Mouse (Mus musculus): ENCODE measurements around the gene Hsdl1.
A peak's percentile ranks its signal among the peaks of the same experiment; 100 is the strongest.

The Hsdl1 gene

DNA sequence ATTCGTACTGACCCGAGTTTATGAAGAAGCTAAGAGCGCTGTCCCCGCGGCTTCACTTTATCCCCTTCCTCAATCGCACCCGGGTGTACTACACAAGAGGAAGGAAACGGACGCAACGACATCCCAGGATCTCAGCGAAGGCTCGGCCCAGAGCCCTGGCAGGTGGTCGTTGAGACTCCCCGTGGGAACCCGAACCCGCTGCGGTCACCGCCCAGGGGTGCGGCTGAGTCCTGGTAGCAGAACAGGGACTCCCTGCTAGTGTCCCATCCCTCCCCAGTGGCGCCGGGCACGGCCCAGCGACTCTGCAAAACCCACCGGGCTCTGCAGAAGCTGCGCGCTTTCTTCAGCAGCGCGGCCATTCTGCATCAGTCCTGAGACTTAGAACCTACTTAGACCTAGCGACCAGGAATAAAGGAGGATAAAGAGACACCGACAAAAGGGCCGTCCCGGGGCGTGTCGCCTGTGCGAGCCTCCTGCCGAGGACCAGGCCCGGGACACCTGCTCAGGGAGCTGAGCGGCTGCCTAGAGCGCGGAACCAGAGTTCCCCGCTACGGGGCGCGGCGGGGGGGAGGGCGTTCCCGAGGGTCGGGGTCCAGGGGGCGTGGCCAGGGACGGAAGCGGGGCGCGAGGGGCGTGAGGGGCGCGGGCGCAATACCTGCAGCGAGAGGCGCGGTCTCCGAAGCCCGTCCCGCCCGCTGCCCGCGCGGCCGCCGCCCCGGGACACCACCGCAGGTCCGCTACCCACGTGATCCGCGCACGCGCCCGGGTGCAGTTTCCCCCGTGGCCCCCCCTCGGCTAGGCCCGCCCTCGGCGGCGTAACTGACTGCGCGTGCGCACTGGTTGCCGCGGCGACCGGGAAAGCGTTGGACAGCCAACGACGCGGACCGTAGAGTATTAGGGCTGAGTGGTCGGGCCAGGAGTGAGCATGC, at the start of gene Hsdl1, which contains the start of gene Dnaaf1:
Gene Hsdl1, minus strand, starts transcription at position 747 of the 929 bp plus-strand sequence.
Gene Dnaaf1, plus strand, starts transcription at position 799 of the 929 bp plus-strand sequence.
- peak; percentile 67 for DNase-seq (ENCODE audit: low read depth, low spot score)

DNA sequence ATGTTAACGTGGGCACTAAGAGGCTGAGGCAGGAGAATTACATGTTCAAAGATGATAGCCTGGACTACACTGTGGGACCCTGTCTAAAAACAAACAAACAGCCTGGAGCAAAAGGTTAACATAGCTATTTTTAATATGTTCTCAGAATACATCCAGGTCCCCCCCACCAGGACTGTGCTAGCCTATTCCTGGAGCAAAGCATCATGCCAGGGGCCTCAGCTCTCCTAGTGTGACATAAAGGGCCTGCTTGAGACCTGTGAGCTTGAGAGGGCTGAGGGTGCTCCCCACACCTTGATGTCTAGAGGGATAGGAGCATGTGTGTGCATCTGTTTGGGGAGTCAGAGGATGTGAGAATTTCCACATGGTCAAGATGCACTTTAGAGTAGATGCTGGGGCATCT, 48.8 kb upstream of the Hsdl1 start:
- no peak for DNase-seq (ENCODE audit: low read depth, low spot score)

DNA sequence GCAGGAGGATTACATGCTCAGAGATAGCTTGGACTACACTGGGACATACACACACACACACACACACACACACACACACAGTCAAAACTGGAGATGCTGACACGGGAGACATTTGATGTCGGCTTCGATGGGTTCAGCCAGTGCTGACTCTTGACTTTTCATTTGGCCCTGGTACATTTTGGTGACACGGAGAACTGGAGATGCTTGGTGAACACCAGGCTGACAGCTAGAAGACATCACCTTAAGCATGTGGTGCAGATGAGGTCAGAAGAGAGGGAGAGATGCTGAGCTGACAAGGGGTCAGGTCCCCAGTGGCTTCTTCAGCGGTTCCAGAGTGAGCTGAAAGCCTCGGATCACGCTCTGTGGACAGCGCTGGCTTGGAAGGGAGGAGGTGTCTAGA, 48.1 kb upstream of the Hsdl1 start:
- no peak for DNase-seq (ENCODE audit: low read depth, low spot score)

DNA sequence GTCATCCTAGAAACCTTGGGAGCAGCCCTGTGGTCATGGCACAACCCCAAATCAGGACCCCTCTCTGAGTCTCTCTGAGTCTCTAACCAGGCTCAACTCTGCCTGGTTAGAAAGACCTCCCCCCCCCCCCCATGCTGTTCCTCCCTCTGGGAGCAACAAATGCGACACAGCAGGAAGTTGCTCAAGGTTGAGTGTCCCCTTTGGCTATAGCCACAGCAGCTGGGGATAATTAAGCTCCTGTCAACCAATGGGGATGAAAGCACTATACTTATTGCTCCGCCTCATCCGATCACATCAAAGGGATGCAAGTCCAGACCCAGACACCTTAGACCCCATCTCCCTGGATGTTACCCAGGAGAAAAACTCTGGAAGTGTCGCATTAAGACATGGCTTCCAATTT, 47.6 kb upstream of the Hsdl1 start:
- no peak for DNase-seq (ENCODE audit: low read depth, low spot score)

DNA sequence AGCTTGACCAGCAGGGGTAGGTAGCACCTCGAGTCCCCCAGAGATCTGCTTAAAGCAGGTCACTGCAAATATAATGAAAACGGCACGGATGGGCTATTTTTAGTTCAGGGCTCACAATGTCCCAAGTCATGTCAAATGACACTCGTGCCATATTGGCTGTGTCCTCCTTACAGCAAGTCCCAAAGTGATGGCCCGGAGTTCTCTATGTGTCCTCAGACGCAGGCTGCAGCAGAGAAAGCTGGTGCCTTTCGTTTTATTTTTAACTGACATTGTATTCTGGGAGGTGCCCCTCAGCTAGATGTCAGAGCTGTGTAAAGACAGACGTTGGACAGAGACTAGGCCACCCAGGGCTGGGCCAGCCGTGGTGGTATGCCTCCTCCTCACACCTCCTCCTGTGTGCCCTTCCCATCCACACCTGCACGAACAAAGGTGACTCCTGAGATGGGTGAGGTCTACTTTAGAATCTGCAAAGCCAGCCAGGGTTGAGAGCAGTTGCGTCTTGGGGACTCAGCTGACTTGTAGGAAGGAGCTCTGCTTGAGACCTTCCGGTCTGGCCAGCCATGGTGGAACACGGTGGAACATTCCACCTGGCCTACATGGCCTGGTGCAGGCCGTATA, 46.0 kb upstream of the Hsdl1 start:
- DNase-seq (ENCODE audit: low read depth, low spot score) = no peak

DNA sequence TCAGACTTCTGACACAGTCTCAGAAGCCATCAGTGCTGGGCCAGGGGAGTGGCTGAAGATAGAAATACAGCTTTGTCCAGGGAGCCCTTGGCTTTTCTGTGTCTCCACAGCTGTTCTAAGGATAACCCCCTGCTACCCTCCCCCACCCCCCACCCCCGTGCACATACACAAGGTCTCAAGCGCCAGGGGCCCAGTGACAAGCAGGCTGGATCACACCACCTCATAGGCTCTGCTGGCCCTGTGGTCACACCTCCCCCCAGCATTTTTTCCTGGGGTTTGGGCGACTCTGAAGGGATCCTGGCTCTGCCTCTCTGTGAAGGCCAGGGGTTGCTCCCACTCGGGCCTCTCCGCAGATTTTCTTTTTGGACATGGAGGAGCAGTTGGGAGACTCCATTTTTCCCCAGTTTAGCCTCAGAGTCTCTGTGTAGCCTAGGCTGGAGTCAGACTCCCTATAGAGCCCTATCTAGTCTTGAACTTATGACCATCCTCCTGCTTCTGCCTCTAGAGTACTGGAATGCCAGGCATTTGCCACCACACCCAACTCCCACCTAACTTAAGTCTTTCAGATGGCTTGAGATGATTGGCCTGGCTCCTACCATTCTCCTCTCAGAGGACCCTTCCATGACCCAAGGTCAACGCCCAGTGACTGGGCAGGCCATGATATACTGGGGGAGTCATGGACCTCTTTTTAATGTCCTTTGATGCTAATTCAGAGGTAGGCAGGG, 45.3 kb upstream of the Hsdl1 start:
- no peak for DNase-seq (ENCODE audit: low read depth, low spot score)

DNA sequence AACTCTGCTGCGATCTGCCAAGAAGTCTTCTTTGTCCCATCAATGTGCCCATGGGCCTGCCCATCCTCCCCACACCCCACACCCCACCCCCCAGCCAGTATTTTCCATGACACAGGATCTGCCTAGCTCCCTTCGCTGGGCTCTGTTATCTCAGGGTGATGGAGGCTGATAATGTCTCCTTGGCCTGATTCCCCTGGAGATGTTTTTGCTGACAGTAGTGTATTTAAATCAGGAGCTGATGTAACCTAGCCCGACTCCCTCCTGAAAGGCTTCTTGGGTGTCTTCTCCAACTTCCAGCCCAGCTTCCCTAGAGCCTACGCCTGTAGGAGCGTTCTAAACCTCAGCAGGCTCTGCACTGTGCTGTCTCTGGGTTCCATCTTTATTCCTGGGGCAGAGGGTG, 43.9 kb upstream of the Hsdl1 start:
- DNase-seq (ENCODE audit: low read depth, low spot score) = no peak

DNA sequence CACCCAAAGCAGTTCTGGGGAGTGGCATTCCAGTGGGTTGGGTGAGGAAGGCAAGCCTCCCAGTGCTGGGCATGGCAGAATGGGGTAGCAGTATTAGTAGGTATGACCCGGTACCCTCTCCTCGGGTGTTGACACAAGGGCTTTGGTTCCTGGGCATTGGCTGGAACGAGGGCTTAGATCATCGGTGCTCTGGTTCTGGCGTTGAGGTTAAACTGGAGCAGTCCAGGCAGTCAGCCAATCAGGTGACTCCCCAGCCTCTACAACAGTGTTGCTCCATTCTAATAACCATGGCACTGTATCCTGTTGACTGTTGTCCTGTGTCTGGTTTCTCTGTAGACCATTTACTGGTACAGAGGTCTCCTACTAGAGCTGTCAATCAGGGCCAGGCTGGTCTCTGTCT, 42.6 kb upstream of the Hsdl1 start:
- DNase-seq (ENCODE audit: low read depth, low spot score) = no peak

DNA sequence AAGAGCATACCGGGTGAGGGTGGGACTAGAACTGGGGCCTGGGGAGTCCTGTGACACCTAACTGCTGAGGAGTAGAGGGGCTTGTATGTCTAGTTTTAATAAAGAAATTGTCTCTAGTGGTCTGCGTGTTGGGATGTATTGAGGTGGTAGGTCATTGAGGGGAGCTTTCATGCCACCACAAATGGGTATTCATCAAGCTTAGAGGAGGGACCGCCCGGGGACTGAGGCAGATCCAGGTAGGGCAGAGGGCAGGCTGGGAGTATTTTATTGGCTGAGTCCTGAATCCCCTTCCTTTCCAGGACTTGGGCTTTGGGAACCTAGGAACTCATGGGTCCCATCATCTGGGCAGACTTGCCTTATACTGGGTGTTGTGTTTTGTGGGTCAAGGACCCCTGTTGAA, 41.8 kb upstream of the Hsdl1 start:
- DNase-seq (ENCODE audit: low read depth, low spot score) = no peak

DNA sequence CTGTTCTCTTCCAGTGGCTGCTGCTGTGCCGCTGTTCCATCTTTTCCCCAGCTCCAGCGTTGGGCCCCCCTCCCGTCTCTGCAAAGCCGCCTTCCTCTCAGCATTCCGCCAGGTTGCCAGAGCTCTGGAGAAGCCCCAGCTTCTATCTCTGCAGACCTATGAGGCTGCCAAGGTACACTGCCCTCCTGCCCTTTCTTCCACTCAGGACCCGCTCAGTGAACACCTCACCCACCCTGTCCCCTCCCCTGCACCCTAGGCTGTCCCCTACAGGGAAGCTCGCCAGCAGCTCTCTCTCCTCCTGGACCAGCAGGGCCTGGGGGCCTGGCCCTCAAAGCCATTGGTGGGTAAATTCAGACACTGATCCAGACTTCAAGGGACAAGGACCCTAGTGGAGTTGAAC, 41.4 kb upstream of the Hsdl1 start:
- no peak for DNase-seq (ENCODE audit: low read depth, low spot score)

DNA sequence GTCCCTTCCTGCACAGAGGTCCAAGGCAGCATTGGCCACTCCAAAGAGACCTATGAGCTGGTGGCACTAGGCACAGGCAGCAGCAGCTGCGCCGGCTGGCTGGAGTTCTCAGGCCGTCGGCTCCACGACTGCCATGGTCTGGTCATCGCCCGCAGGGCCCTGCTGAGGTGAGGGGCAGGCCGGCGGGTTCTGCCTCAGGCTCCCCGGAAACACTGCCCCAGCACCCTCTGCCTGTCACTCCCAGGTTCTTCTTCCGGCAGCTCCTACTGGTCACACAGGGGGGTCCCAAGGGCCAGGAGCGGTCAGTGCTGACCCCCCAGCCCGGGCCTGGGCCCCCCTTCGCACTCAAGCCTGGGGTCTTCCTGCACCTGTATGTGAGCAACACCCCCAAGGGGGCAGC, 40.1 kb upstream of the Hsdl1 start:
- no peak for DNase-seq (ENCODE audit: low read depth, low spot score)

DNA sequence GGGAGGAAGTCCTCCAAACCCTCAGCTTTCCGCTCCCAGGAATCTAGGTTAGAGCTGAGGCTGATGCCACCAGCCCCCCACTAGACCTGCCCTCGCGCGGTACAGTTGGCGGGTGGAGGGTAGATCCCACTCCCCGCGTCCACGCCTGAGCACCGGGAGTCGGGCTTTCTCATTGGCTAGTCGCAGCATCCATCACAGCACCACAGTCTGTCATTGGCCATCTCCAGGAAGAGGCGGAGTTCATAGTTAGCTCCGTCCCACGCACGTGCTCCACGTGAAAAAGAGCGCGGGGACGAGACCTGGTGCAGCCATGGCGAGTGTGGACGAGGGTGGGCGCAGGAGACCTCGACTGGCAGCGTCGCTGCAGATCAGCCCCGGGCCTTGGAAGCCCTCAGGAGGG, 37.5 kb upstream of the Hsdl1 start, which contains the start of gene Adad2:
Gene Adad2, plus strand, starts transcription at position 277 of the 400 bp plus-strand sequence.
- DNase-seq (ENCODE audit: low read depth, low spot score) = no peak

DNA sequence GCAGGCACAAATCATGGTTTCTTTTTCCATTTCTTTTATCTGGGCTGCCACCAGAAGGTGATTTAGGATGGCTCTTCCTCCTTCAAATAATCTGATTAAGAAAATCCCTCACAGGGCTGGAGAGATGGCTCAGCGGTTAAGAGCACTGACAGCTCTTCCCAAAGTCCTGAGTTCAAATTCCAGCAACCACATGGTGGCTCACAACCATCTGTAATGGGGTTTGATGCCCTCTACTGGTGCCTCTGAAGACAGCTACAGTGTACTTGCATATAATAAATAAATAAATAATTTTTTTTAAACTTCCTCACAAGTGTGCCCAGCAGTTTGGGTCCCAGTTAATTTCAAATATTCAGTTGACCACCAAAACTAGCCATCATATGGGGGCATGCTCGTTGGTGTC, 31.2 kb upstream of the Hsdl1 start:
- no peak for DNase-seq (ENCODE audit: low read depth, low spot score)

DNA sequence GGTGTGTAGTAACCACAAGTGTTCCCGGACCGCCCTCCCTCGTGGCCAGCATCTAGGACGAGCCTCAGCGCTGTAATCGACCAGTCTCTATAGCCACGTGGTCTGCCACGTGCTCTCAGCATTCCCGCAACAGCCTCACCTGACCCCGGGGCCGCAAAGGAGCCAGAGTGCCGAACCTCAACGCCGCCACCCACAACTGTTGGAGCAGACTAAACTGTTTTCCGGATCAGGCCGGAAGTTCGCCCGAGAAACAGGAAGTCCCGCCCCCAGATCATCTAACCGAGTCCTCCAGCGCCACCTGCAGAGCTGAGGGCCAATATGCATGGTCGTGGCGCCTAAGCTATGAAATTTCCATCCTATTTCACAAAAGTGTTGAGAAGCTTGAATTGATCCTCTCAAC, 30.0 kb upstream of the Hsdl1 start, which contains the start of gene Taf1c:
Gene Taf1c, minus strand, starts transcription at position 227 of the 400 bp plus-strand sequence.
- peak; percentile 85 for DNase-seq (ENCODE audit: low read depth, low spot score)

DNA sequence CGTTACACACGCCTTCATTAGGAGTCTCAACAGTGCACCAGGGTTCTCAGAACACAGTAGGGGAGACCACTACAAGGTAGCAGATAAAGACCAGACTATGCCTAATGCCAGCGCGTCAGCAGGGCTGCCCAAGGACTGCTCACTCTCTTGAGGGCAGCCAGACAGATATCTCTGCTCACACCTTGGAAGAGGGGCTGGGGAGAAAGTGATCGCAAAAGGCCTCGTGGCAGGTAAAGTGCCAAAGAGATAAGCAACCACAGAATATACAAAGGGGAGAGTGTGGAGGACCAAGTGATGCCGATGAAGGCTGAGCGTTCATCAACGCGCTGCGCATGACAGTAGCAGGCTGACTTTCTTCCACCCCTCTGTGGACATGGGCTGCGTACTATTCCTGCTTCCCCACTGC, 29.4 kb upstream of the Hsdl1 start:
- DNase-seq (ENCODE audit: low read depth, low spot score) = no peak

DNA sequence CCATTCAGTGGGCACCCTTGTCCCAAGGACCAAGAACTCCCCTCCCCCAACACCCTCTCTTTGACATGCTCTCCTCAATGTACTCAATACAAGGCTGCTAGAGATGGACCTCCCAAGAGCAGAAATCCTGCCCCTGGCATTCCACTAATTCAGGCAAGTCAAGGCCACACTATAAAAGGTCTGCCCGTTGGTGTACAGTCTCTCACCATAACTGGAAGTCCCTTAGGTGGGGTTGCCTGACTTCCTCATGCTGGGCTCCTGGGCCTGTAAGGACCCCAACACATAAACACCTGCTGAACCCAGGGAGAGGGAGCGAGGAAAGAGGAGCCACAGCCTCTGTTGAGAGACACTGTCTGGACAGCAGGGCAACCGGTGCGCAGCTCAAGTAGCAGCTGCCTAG, 28.8 kb upstream of the Hsdl1 start:
- DNase-seq (ENCODE audit: low read depth, low spot score) = no peak

DNA sequence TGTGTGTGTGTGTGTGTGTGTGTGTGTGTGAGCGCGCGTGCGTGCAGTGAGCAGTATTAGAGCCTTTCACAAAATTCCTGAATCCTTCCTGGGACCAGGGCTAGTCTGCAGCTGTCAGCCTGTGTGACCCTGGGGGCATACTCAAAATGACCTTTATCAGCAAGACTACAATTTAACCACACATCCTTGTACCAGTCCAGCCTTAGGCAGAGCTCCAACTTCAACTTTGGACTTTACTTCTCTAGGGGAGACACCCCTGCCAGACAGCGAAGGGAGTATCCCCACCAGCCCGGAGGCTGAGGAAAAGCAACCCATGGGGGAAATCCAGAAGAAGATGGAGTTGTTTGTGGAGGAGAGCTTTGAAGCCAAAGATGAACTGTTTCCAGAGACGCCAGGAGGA, 16.5 kb upstream of the Hsdl1 start:
- no peak for DNase-seq (ENCODE audit: low read depth, low spot score)

DNA sequence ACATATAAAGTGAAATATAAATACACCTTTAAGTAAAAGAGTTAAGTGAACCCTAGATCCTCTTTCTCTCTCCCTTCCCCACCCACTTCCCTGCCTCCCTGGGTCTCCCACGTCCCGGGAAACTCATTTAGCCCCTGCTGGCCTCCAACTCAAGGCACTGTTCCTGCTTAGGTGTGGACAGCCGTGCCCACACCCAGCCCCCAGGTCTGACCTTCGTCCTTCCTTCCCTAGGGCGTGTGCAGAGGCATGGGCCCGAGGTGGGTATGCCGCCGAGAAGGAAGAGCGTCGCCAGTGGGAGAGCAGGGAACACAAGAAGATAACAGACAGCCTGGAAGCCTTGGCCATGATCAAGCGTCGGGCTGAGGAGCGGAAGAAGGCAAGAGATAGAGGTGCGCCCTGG, 15.4 kb upstream of the Hsdl1 start:
- DNase-seq (ENCODE audit: low read depth, low spot score) = no peak

DNA sequence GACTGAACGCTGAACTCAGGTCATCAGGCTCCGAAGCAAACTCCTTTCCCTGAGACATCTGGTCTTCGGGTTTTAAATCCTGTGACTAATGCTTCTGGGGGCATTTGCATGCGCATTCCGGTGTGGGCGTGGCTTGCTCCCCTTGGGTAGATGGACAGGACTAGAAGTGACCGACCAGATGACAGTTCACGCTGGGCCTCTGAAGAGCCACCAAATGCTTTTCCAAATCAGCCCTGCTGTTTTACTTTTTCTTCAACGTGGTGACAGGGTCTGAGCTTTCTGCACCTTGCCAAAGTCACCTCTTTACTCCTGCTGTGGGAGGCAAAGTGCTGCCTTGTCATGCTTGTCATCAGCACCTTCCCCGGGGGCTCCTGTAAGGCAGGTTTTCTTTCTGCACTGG, 13.9 kb upstream of the Hsdl1 start:
- DNase-seq (ENCODE audit: low read depth, low spot score) = no peak

DNA sequence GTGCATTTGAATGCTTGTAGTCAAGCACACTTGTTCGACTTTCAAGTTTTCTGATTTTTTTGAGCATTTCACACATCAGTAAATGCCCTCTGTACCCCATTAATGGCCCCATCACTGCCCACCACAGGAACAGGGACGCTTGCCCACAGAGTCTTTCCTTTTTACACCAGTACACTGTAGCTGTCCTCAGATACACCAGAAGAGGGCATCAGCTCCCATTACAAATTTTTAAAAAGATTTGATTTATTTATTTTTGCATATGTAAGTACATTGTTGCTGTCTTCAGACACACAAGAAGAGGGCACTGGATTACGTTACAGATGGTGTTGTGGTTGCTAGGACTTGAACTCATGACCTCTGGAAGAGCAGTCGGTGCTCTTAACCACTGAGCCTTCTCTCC, 13.3 kb upstream of the Hsdl1 start:
- no peak for DNase-seq (ENCODE audit: low read depth, low spot score)

DNA sequence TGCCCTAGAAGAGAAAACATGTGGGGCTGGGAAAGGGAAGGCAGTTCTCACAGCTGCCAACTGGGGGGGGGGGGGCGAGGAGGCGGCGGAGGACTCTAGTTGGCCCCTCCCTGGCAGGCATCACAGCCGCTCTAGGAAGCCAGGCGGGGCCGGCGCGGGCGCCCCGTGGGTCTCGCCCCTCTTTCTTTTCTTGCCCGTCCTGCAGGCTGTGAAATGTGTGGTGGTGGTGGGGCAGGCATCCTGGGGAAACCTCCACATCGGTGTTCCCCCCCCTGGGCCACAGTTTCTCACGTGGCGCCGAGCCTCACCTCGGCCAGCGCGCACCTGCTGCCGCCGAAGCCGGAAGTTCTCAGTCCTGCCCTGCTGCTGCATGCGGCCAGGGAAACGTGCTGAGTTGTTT, 10.9 kb upstream of the Hsdl1 start:
- no peak for DNase-seq (ENCODE audit: low read depth, low spot score)

DNA sequence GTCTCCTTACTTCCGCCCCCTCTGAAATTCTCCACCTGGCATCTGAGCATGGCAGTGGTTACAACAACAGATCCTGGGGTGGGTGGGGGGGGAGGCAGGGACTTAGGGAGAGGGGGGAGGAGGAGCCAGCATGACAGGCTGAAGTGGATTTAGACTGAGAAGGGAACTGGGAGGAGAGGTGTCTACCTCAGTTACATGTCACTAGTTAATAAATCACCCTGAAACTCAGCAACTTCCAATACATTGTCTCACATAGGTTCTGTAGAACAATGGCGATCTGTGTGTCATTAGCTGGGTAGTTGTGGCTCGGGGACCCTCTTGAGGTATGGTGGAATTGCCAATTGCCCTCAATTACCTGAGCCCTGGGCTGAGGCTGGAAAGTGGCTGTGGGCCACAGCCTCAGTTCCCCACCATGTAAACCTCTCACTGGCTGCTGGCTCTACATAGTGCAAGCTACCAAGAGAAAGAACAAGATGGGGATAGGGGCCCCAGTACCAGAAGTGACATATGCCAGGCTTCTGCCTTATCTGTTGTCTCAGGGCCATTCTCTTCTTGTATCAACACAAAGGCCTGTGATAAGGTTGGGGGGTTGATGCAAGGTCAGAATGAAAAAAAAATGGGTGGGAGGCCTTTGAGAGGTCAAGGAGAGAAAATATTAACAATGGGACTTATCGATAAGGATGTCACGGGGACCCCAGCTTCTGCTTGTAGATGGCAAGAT, 5.6 kb upstream of the Hsdl1 start:
- no peak for DNase-seq (ENCODE audit: low read depth, low spot score)

All from telencephalon, adult 2 months (tissue).